Mouse (Mus musculus) C2C12 (cell line): ENCODE measurements around the gene Gcm1.

ENCODE experiments used
- CEBPB ChIP-seq: IDR thresholded peaks from one replicate; pipeline ENCODE4 v1.6.1; 2011; ENCODE audit warnings: low read depth, mild to moderate bottlenecking, control low read depth, moderate library complexity
- CTCF ChIP-seq: IDR thresholded peaks from one replicate; pipeline ENCODE4 v1.5.1; 2011; ENCODE audit not compliant: control insufficient read depth, insufficient read depth, insufficient read length
- MAX ChIP-seq: IDR thresholded peaks from one replicate; pipeline ENCODE4 v1.6.1; 2011; ENCODE audit warnings: mild to moderate bottlenecking, control low read depth
- MYOG ChIP-seq: IDR thresholded peaks from one replicate; pipeline ENCODE4 v1.6.1; 2011; ENCODE audit not compliant: control insufficient read depth, insufficient read length; ENCODE audit errors: extremely low read depth
- USF1 ChIP-seq: IDR thresholded peaks from one replicate; pipeline ENCODE4 v1.6.1; 2011; ENCODE audit warnings: low read depth, mild to moderate bottlenecking, control low read depth, moderate library complexity

GRCm38 (mm10) chr9:78050452-78050970, 1.2 kb upstream of the Gcm1 start:
- TF ChIP-seq USF1 = no peak
- TF ChIP-seq CTCF = no peak
- TF ChIP-seq MAX = no peak
- no peak for TF ChIP-seq CEBPB
- TF ChIP-seq MYOG = no peak
